Mouse (Mus musculus): ENCODE results near the gene Pcx. TPM values are rescaled to one million over a fixed set of nuclear protein-coding genes. Genes with fewer than 3 reads are reported as not detected.

Gene Pcx
- polyA plus RNA-seq, 1 experiment from 2014 or later = 9.7 TPM

GRCm38 (mm10) chr19:4589081-4589480 lies 78.8 kb downstream of the Pcx start:
- WGBS = 85% methylated on average over 1 of the region's 1 CpGs
- no peak overlapping the region for H3K4me2 ChIP-seq (ENCODE audit: low read length)
- no peak overlapping the region for H3K27ac ChIP-seq (ENCODE audit: low read depth)
- no peaks in the 10 kb centered on the region for H3K4me1 ChIP-seq (replicated peaks; ENCODE audit: control insufficient read depth, insufficient read depth, low read length)
- no peaks in the 10 kb centered on the region for H3K9me3 ChIP-seq (ENCODE audit: control insufficient read depth, low read length)
- H3K36me3 ChIP-seq (ENCODE audit: control insufficient read depth, insufficient read depth, low read length) = no peaks in the 10 kb centered on the region
- ATAC-seq (replicated peaks; ENCODE audit: low FRiP score, low TSS enrichment, low read depth) = no peak
- H3K27me3 ChIP-seq (replicated peaks; ENCODE audit: control insufficient read depth, insufficient read depth, low read length) = no peaks in the 10 kb centered on the region
- H3K9ac ChIP-seq (ENCODE audit: low read length) = no peak overlapping the region
- H3K4me3 ChIP-seq (ENCODE audit: low read depth, low read length) = no peak overlapping the region
- no peak for DNase-seq (ENCODE audit: low spot score)

- H3K27ac ChIP-seq (ENCODE audit: low read depth) = no peak overlapping the region
- H3K36me3 ChIP-seq (ENCODE audit: control insufficient read depth, insufficient read depth, low read length) = no peaks in the 10 kb centered on the region
- H3K9ac ChIP-seq (ENCODE audit: low read length) = no peak overlapping the region
- 65% methylated on average over 3 of the region's 3 CpGs for WGBS
- H3K27me3 ChIP-seq (replicated peaks; ENCODE audit: control insufficient read depth, insufficient read depth, low read length) = no peaks in the 10 kb centered on the region
- no peak for ATAC-seq (replicated peaks; ENCODE audit: low FRiP score, low TSS enrichment, low read depth)
- H3K4me3 ChIP-seq (ENCODE audit: low read depth, low read length) = no peak overlapping the region
- H3K9me3 ChIP-seq (ENCODE audit: control insufficient read depth, low read length) = no peaks in the 10 kb centered on the region
- DNase-seq (ENCODE audit: low spot score) = no peak
- H3K4me2 ChIP-seq (ENCODE audit: low read length) = no peak overlapping the region
- H3K4me1 ChIP-seq (replicated peaks; ENCODE audit: control insufficient read depth, insufficient read depth, low read length) = no peaks in the 10 kb centered on the region
Observed at GRCm38 (mm10) chr19:4590025-4590424, 79.8 kb downstream of the Pcx start.

GRCm38 (mm10) chr19:4593792-4594522 lies 83.7 kb downstream of the Pcx start:
- WGBS = 47% methylated on average over 7 of the region's 7 CpGs
- Histone ChIP-seq H3K4me2 (ENCODE audit: low read length) (no peak overlapping the region), H3K27ac (ENCODE audit: low read depth) (no peak overlapping the region), H3K27me3 (replicated peaks; ENCODE audit: control insufficient read depth, insufficient read depth, low read length) (no peaks in the 10 kb centered on the region), H3K9ac (ENCODE audit: low read length) (no peak overlapping the region), H3K4me3 (ENCODE audit: low read depth, low read length) (no peak overlapping the region), H3K9me3 (ENCODE audit: control insufficient read depth, low read length) (no peaks in the 10 kb centered on the region), H3K36me3 (ENCODE audit: control insufficient read depth, insufficient read depth, low read length) (no peaks in the 10 kb centered on the region), H3K4me1 (replicated peaks; ENCODE audit: control insufficient read depth, insufficient read depth, low read length) (no peaks in the 10 kb centered on the region)
- DNase-seq (ENCODE audit: low spot score) (no peak), ATAC-seq (replicated peaks; ENCODE audit: low FRiP score, low TSS enrichment, low read depth) (no peak; the same call in 1 of the 2 replicates)

- Histone ChIP-seq H3K4me3 (ENCODE audit: low read depth, low read length) (no peak overlapping the region), H3K4me2 (ENCODE audit: low read length) (no peak overlapping the region), H3K9me3 (ENCODE audit: control insufficient read depth, low read length) (no peaks in the 10 kb centered on the region), H3K27ac (ENCODE audit: low read depth) (no peak overlapping the region), H3K4me1 (replicated peaks; ENCODE audit: control insufficient read depth, insufficient read depth, low read length) (no peaks in the 10 kb centered on the region), H3K36me3 (ENCODE audit: control insufficient read depth, insufficient read depth, low read length) (no peaks in the 10 kb centered on the region), H3K27me3 (replicated peaks; ENCODE audit: control insufficient read depth, insufficient read depth, low read length) (no peaks in the 10 kb centered on the region), H3K9ac (ENCODE audit: low read length) (no peak overlapping the region)
- DNase-seq (ENCODE audit: low spot score) (no peak), ATAC-seq (replicated peaks; ENCODE audit: low FRiP score, low TSS enrichment, low read depth) (no peak)
- WGBS = 63% methylated on average over 2 of the region's 2 CpGs
Observed at GRCm38 (mm10) chr19:4596071-4596470, 85.8 kb downstream of the Pcx start.

- Histone ChIP-seq H3K27ac (ENCODE audit: low read depth) (no peak overlapping the region), H3K4me3 (ENCODE audit: low read depth, low read length) (no peak overlapping the region), H3K4me1 (replicated peaks; ENCODE audit: control insufficient read depth, insufficient read depth, low read length) (peaks cover 20% of the 10 kb centered on the region), H3K27me3 (replicated peaks; ENCODE audit: control insufficient read depth, insufficient read depth, low read length) (no peaks in the 10 kb centered on the region), H3K9ac (ENCODE audit: low read length) (no peak overlapping the region), H3K36me3 (ENCODE audit: control insufficient read depth, insufficient read depth, low read length) (no peaks in the 10 kb centered on the region), H3K4me2 (ENCODE audit: low read length) (no peak overlapping the region), H3K9me3 (ENCODE audit: control insufficient read depth, low read length) (no peaks in the 10 kb centered on the region)
- ATAC-seq (replicated peaks; ENCODE audit: low FRiP score, low TSS enrichment, low read depth) (no peak), DNase-seq (ENCODE audit: low spot score) (no peak)
- 92% methylated on average over 20 of the region's 20 CpGs for WGBS
Observed at GRCm38 (mm10) chr19:4602459-4602858, 92.2 kb downstream of the Pcx start.

- Histone ChIP-seq H3K36me3 (ENCODE audit: control insufficient read depth, insufficient read depth, low read length) (no peaks in the 10 kb centered on the region), H3K4me1 (replicated peaks; ENCODE audit: control insufficient read depth, insufficient read depth, low read length) (peaks cover 20% of the 10 kb centered on the region), H3K27me3 (replicated peaks; ENCODE audit: control insufficient read depth, insufficient read depth, low read length) (no peaks in the 10 kb centered on the region), H3K9me3 (ENCODE audit: control insufficient read depth, low read length) (no peaks in the 10 kb centered on the region), H3K4me2 (ENCODE audit: low read length) (no peak overlapping the region), H3K27ac (ENCODE audit: low read depth) (no peak overlapping the region), H3K9ac (ENCODE audit: low read length) (no peak overlapping the region), H3K4me3 (ENCODE audit: low read depth, low read length) (no peak overlapping the region)
- DNase-seq (ENCODE audit: low spot score) = peak; percentile 71
- peak; percentile 80 for ATAC-seq (replicated peaks; ENCODE audit: low FRiP score, low TSS enrichment, low read depth)
- 33% methylated on average over 24 of the region's 24 CpGs for WGBS
Observed at GRCm38 (mm10) chr19:4603801-4604723, 93.8 kb downstream of the Pcx start.

- whole genome bisulfite sequencing = 42% methylated on average over 4 of the region's 4 CpGs
- peaks cover 20% of the 10 kb centered on the region for H3K4me1 ChIP-seq (replicated peaks; ENCODE audit: control insufficient read depth, insufficient read depth, low read length)
- H3K27me3 ChIP-seq (replicated peaks; ENCODE audit: control insufficient read depth, insufficient read depth, low read length) = no peaks in the 10 kb centered on the region
- DNase-seq (ENCODE audit: low spot score) (no peak), ATAC-seq (replicated peaks; ENCODE audit: low FRiP score, low TSS enrichment, low read depth) (no peak)
- H3K27ac ChIP-seq (ENCODE audit: low read depth) = no peak overlapping the region
- no peak overlapping the region for H3K4me3 ChIP-seq (ENCODE audit: low read depth, low read length)
- H3K9ac ChIP-seq (ENCODE audit: low read length) = no peak overlapping the region
- H3K36me3 ChIP-seq (ENCODE audit: control insufficient read depth, insufficient read depth, low read length) = no peaks in the 10 kb centered on the region
- no peak overlapping the region for H3K4me2 ChIP-seq (ENCODE audit: low read length)
- no peaks in the 10 kb centered on the region for H3K9me3 ChIP-seq (ENCODE audit: control insufficient read depth, low read length)
Observed at GRCm38 (mm10) chr19:4605654-4606053, 95.4 kb downstream of the Pcx start.

- no peak overlapping the region for H3K4me3 ChIP-seq (ENCODE audit: low read depth, low read length)
- H3K36me3 ChIP-seq (ENCODE audit: control insufficient read depth, insufficient read depth, low read length) = peaks cover 14% of the 10 kb centered on the region
- no peak overlapping the region for H3K27ac ChIP-seq (ENCODE audit: low read depth)
- DNase-seq (ENCODE audit: low spot score) (no peak), ATAC-seq (replicated peaks; ENCODE audit: low FRiP score, low TSS enrichment, low read depth) (no peak)
- peaks cover 20% of the 10 kb centered on the region for H3K4me1 ChIP-seq (replicated peaks; ENCODE audit: control insufficient read depth, insufficient read depth, low read length)
- WGBS = 92% methylated on average over 12 of the region's 12 CpGs
- H3K4me2 ChIP-seq (ENCODE audit: low read length) = no peak overlapping the region
- H3K9ac ChIP-seq (ENCODE audit: low read length) = no peak overlapping the region
- no peaks in the 10 kb centered on the region for H3K9me3 ChIP-seq (ENCODE audit: control insufficient read depth, low read length)
- H3K27me3 ChIP-seq (replicated peaks; ENCODE audit: control insufficient read depth, insufficient read depth, low read length) = no peaks in the 10 kb centered on the region
Observed at GRCm38 (mm10) chr19:4607406-4607805, 97.1 kb downstream of the Pcx start.
